Mouse (Mus musculus) brown adipose tissue, adult 24 weeks (tissue): ENCODE measurements around the gene Gm10153. TPM values are rescaled to one million over a fixed set of nuclear protein-coding genes. Genes with fewer than 3 reads are reported as not detected.
"Not testable (repeated sequence)": the region's sequence is repeated elsewhere in the genome, so short reads cannot be mapped to it uniquely, and the experiment has no call there.

Experiments used
- H3K27ac ChIP-seq: fragments of 200-500 bp; replicated peaks from 2 replicates; pipeline ENCODE4 v1.5.1; 2012; ENCODE audit warnings: low read depth, mild to moderate bottlenecking, low read length
- H3K4me1 ChIP-seq: fragments of 200-500 bp; 2 replicates; pipeline ENCODE4 v1.6.1; 2012; ENCODE audit warnings: low read length, mixed read lengths; ENCODE audit not compliant: control insufficient read depth, insufficient read depth, insufficient read length
- H3K4me3 ChIP-seq: fragments of 200-500 bp; 2 replicates; pipeline ENCODE4 v1.5.1; 2012; ENCODE audit warnings: low read depth, mild to moderate bottlenecking, low read length, moderate library complexity; ENCODE audit not compliant: insufficient read depth
- polyA plus RNA-seq: library from polyadenylated mRNA; stranded (reverse); fragments of >200 nt; gene quantifications from 2 replicates; pipeline ENCODE4 v1.2.4, GENCODE M21; 2012; ENCODE audit not compliant: missing spikeins, insufficient read depth, insufficient read length

Gene Gm10153
- polyA plus RNA-seq = not detected in 2 replicates

DNA sequence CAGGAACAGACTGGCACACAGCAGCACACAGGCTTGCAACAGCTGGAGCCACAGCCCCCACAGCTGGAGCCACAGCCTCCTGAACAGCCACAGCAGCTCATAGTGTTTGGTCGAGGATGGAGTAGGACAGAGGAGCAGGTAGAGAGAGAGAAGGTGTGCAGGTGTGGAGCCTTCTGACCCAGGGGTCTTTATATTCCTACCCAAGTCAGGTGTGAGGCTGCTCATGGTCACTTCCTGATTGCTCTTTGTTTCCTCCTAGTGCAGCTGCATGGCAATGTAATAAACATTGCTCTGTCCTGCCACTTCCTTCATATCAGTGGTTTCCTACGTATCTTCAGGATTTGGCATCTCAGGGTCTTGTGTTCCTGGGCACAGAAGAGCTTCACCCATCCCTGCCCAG is at the start of gene Gm10153:
Gene Gm10153 (minus strand): TSS at position 101 of the 400 bp plus-strand sequence.
- Histone ChIP-seq H3K27ac (no peak within 1 kb of the TSS), H3K4me1 (no peaks in the 10 kb centered on the region), H3K4me3 (no peak within 1 kb of the TSS)

- Histone ChIP-seq H3K4me1 (peaks cover 3% of the 10 kb centered on the region; the same call in 1 of the 2 replicates), H3K27ac (no peak overlapping the region), H3K4me3 (no peak overlapping the region)
Measured at GRCm38 (mm10) chr7:142231540-142231939, 41.4 kb upstream of the Gm10153 start.

DNA sequence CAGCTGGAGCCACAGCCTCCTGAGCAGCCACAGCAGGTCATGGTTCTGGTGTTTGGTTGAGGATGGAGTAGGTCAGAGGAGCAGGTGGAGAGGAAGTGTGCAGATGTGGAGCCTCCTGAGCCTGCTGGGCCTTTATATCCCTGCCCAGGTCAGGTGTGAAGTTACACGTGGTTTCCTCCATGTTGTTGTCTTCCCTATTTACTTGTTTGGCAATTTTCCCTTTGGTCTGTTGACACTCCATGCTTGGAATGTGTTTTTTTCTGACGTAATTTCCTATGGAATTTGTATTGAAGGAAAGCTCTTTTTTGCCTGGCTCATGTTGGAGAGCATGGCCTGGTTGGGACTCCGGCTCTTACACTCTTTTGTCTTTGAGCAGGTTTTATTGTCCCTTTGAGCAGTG is 39.7 kb upstream of the Gm10153 start, which contains the start of gene Krtap5-5:
Gene Krtap5-5 (minus strand): TSS at position 101 of the 400 bp plus-strand sequence.
- H3K4me1 ChIP-seq, H3K4me3 ChIP-seq: not testable (repeated sequence)
- 0 out of 2 replicates have a peak within 1 kb of the TSS, but pooled peaks have one; percentile 17 for H3K27ac ChIP-seq

DNA sequence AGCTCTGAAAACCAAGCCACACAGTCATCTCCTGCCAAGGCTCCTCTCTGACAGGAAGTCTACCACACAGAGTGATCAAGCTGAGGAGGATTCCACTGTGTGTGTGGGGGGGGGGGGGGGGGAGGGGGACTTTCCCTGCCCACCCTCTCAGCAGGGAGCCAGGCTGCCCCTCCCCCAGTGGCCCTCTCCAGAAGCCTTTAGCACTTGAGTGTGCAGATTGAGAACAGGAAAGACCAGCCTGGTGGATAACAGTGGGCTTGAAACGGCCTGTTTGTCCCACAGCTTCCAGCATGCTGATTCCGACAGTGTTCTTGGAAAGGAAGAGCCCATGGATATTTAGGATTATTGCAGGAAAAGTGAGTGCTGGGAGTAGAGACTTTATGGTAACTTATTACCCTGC is 34.3 kb upstream of the Gm10153 start:
- H3K4me1 ChIP-seq = no peaks in the 10 kb centered on the region
- H3K27ac ChIP-seq = no peak overlapping the region

DNA sequence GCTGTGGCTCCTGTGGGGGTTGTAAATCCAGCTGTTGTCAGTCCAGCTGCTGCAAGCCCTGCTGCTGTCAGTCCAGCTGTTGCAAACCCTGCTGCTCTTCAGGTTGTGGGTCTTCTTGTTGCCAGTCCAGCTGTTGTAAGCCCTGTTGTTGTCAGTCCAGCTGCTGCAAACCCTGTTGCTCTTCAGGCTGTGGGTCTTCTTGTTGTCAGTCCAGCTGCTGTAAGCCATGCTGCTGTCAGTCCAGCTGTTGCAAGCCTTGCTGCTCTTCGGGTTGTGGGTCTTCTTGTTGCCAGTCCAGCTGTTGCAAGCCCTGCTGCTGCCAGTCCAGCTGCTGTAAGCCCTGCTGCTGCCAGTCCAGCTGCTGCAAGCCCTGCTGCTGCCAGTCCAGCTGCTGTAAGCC is 21.9 kb upstream of the Gm10153 start:
- not testable (repeated sequence) for H3K4me3 ChIP-seq, H3K4me1 ChIP-seq, H3K27ac ChIP-seq

More for the DNA sequence above, 34.3 kb upstream of the Gm10153 start:
- no peak overlapping the region for H3K4me3 ChIP-seq

- no peak within 1 kb of the TSS for H3K4me3 ChIP-seq
- H3K4me1 ChIP-seq = no peaks in the 10 kb centered on the region
- H3K27ac ChIP-seq = no peak within 1 kb of the TSS
Measured at GRCm38 (mm10) chr7:142211559-142211958, 21.4 kb upstream of the Gm10153 start, which contains the start of gene Gm7579. Gm7579 (plus strand) TSS chr7:142211859.

- not testable (repeated sequence) for H3K27ac ChIP-seq, H3K4me3 ChIP-seq, H3K4me1 ChIP-seq
Measured at GRCm38 (mm10) chr7:142206891-142207290, 16.7 kb upstream of the Gm10153 start.

DNA sequence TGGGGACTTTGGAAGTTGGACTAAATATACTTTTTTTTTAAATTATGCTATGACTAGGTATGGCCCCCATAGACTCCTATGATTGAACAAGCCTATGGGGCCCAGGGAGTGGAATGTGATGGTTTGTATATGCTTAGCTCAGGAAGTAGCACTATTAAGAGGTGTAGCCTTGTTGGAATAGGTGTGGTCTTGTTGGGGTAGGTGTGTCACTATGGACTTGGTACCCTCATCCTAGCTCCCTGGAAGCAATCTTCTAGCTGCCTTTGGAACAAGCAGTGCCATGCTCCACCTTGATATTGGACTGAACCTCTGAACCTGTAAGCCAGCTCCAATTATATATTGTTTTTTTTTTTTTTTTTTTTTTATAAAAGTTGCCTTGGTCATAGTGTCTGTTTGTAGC is 15.3 kb upstream of the Gm10153 start:
- Histone ChIP-seq H3K4me1 (no peaks in the 10 kb centered on the region), H3K27ac (no peak overlapping the region), H3K4me3 (no peak overlapping the region)

DNA sequence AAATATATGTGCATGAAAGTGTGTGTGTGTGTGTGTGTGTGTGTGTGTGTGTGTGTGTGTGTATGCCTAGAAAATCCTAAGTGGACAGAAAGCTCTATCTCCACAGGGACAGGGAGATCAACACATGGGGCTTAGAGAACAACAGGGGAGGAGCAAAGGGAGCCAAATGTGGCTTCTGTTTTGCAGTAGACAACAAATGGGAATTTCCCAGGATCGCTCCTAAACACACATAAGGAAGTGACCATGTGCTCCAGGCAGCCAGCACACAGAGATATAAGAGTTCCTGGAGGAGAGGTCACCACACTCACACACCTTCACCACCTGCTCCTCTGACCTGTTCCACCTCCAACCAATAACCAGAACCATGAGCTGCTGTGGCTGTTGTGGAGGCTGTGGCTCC is 10.9 kb upstream of the Gm10153 start, which contains the start of gene Krtap5-3:
Gene Krtap5-3 (plus strand): TSS at position 301 of the 400 bp plus-strand sequence.
- H3K4me3 ChIP-seq = no peak within 1 kb of the TSS
- H3K27ac ChIP-seq = no peak within 1 kb of the TSS
- no peaks in the 10 kb centered on the region for H3K4me1 ChIP-seq

DNA sequence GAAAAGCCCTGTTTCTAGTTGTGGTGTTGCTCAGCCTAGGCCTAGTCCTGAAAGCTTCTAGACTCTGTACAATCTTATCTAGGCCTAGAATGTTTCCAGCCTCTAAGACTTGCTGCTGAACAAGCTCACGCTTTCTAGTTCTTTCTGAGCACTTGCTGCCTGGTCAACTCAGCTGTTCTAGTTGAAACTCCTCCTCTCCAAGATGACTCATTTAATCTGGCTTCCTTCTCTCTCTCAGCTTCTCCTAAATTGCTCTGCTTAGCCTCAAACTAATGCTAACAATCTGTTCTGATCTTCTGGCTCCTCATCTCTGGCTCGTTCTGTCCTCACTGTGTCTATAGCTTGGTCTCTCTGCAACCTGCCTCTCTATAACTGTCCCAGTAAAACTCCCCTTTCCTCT is 8.6 kb upstream of the Gm10153 start:
- no peak overlapping the region for H3K4me3 ChIP-seq
- no peak overlapping the region for H3K27ac ChIP-seq
- H3K4me1 ChIP-seq = no peaks in the 10 kb centered on the region

DNA sequence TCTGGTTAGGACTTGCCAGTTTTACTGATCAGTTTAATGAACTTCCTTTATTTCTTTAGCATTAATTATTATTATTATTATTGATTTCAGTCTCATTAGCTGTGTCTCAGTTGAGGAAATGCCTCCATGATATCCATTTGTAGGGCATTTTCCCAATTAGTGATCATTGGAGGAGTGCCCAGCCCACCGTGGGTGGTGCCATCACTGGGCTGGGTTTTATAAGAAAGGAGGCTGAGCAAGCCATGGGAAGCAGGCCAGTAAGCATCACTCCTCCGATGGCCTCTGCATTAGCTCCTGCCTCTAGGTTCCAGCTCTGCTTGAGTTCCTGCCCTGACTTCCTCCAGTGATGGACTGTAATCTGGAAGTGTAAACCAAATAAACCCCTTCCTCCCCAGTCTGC is 2.0 kb downstream of the Gm10153 start:
- no peak overlapping the region for H3K4me3 ChIP-seq
- no peak overlapping the region for H3K27ac ChIP-seq
- H3K4me1 ChIP-seq = no peaks in the 10 kb centered on the region

GRCm38 (mm10) chr7:142181021-142181420 is 9.2 kb downstream of the Gm10153 start:
- H3K4me1 ChIP-seq = no peaks in the 10 kb centered on the region
- H3K27ac ChIP-seq = no peak overlapping the region
- H3K4me3 ChIP-seq = no peak overlapping the region

DNA sequence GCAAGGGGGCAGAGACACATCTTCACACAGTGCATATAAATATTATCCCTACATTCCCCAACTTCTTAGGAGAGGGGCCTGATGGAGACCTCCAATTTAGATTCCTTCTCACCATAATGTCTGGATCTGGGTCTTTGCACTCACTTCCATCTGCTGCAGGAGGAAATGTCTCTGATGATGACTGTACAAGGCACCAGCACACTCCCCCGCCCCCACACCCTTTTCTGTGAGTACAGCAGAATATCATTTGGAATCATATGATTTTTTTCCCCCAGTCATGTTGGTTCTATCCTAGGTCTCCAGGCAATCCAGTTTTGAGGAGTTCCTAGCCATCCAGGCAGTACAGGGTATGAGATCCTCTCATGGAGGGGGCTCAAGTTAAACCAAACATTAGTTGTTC is 11.5 kb downstream of the Gm10153 start:
- H3K4me3 ChIP-seq = no peak overlapping the region
- H3K4me1 ChIP-seq = no peaks in the 10 kb centered on the region
- no peak overlapping the region for H3K27ac ChIP-seq

GRCm38 (mm10) chr7:142175905-142176304 is 14.3 kb downstream of the Gm10153 start, which contains the start of gene Krtap5-2:
Krtap5-2 (minus strand) TSS chr7:142176005.
- H3K4me3 ChIP-seq, H3K4me1 ChIP-seq, H3K27ac ChIP-seq: not testable (repeated sequence)

GRCm38 (mm10) chr7:142169836-142170235 is 20.4 kb downstream of the Gm10153 start:
- Histone ChIP-seq H3K4me3 (no peak overlapping the region), H3K27ac (no peak overlapping the region), H3K4me1 (no peaks in the 10 kb centered on the region)

- H3K4me3 ChIP-seq, H3K27ac ChIP-seq, H3K4me1 ChIP-seq: not testable (repeated sequence)
Measured at GRCm38 (mm10) chr7:142165639-142166038, 24.6 kb downstream of the Gm10153 start, which contains the start of gene Gm4553. Gm4553 (minus strand) TSS chr7:142165739.
